Mouse (Mus musculus): ENCODE data around the gene Igf2bp3.
A peak's percentile ranks its signal among the peaks of the same experiment; 100 is the strongest.

The Igf2bp3 gene

DNA sequence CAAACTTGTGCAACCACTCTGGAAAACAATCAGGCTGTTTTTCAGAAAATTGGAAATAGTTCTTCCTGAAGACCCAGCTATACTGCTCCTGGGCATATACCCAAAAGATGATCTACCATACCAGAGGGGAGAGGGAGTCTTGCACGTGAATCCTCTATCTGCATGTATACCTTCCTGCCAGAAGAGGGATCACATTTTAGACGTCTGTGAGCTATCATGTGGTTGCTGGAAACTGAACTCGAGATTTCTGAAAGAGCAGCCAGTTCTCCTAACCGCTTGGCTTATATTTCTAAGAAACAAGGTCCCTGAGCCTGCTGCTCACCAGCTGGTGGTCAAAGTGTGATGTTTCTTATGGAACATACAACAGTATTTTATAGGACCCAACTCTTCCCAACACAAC, 146.4 kb downstream of the Igf2bp3 start:
- no peak for DNase-seq

DNA sequence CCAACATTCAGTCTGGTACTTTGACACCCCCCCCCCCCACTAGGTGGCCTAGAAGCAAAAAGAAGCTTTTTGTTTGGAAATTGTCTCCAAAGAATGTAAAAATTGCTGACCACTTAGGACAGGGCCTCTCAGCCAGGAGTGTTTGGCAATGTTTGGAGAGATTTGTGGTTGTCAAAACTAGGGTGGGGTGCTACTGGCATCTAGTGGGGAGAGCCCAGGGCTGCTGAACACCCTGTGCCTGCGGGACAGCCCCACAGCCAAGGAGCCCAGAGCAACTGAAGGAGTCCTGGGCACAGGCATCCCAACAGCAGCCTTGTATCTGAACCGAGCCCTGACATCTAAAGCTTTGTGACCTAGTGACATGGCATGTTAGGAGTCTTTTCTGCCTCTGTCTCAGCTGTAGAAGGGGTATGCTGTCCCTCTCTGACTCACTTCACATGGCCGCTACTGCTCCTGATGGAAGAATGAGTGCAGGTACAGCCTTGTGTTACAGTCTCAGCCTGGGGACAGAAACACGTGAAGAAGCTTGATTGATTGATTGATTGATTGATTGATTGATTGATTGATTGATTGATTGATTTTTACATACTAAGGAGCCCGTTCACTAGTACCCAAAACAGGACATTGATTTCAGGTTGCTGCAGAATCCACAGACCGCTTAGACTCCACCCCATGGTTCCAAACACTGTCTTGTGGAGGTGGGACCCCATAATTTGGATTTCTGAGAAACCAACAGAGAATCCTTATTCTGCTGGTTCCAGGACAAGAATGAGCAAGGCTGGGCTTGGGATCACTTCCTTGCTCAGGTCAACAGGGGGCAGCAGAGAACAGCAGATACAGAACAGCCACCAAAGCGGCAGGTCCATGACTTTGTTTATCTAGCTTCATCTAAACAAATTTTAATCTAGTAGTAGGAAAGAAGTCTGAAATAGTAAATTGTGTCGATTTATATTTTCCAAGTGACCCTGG, 157.4 kb downstream of the Igf2bp3 start:
- DNase-seq: peak; percentile 56 to 62

DNA sequence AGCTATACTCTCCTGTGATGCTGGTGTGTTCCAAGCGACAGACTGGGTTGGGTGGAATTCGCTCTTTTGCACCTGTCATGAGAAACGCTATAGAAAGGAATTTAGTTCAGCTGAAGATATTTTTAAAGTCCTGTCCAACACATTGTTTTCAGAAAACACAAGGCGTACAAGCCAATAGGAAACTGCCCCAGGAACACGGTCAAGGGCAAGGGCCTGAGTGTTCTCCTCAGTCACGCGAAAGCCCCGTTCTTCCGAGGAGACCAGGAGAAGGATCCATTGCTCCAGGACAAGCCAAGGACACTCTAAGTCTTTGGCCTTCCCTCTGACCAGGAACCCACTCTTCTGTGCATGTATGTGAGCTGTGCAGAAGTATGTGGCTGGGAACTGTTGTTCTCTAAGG, 158.7 kb downstream of the Igf2bp3 start:
- DNase-seq: no peak

DNA sequence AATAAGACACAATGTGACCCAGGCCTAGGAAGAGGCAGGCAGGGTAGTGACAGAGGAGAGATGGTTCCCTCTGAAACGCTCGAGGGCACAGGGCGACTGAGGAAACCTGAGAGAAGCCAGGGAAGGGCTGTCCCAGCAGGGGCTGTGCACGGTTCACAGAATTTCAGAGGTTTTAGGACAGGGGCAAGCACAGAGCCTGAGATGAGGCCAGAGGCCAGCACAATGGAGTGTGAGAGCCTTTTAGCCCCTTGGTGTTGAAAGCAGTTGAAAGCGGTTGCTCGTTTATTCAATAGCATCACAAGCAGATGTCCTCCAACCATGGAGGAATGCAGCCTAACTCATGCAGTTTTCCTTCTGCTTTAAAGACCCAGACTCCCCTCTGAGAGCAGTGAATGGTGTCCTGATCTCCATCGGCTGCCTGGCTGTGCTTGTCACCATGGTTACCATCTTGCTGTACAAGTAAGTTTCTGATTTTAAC, 159.5 kb downstream of the Igf2bp3 start:
- no peak for DNase-seq

DNA sequence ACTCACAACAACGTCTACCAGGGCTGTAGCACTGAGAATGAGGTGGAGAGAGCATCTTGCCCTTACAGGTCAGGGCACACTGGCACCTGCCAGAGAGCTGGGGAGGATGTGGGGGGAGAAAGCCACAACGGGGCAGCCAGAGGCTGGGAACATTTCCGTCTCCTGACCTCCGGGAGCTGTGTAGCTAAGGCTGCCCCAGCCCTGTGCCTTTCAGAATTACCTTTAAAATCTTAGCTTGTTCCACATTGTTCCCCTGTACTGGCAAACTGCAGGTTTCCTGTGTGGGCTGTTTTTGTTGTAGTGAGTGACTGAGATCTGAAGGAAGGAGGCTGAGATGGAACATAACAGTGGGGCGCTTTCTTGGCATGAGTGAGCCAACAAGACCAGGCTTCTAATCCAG, 162.6 kb downstream of the Igf2bp3 start:
- peak; percentile 18 to 32 for DNase-seq

DNA sequence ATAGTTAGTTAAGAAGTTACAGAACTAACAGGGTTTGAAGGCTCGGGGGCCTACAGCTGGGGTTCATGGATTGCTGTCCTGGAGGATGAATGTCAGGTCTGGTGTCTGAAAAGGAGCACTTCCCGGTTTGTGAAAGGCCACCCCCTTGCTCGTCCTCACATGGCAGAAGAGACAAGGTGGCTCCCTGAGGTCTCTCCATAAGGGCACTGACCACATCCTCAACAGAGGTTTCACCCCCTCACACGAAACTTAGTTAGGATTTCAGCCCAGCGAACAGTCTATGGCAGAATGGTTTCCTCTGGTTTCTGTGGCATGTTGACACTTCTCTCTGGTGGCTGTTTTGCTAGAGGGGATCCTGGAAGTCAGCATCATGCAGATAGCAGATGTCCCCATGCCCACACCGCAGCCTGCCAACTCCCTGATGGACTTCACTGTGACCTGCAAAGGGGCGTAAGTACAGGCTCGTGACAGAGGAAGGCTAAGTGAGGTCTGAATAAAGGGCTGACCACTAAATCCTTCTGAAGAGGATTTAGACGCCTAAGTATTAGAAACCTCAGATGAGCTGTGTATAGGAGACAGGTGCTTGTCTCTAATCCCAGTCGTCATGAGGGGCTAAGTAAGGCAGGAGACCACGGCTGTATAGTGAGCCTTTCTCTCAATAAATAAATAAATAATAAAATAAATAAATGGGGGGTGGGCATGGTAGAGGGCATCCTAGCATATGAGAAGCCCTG, 163.9 kb downstream of the Igf2bp3 start:
- DNase-seq: no peak

DNA sequence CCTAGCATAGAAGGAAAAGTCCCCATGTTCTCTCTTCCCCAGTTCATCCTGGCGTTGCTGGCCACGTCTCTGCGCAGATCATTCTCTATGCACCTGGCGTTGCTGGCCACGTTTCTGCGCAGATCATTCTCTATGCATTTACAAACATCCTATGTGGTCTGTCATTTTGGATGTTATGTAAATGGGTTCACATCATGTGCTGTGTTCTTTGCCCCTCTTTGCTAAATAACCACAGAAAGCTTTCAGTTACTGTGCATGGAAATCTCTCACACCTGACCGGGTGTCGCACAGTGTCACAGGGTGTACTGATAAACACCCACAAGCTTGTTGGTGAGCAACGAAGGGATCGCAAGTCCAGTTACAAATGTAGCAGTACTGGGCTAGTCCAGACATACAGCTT, 166.4 kb downstream of the Igf2bp3 start:
- DNase-seq: no peak

DNA sequence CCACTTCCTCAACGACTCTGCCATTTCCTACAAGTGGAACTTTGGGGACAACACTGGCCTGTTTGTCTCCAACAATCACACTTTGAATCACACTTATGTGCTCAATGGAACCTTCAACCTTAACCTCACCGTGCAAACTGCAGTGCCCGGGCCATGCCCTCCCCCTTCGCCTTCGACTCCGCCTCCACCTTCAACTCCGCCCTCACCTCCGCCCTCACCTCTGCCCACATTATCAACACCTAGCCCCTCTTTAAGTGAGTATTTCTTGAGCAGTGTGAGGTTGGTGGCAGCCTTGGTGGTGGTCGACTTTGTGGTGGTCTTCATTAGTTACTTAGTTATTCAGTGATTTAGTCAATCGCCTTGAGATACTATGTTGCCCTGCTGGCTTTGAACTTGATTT, 166.9 kb downstream of the Igf2bp3 start:
- no peak for DNase-seq

DNA sequence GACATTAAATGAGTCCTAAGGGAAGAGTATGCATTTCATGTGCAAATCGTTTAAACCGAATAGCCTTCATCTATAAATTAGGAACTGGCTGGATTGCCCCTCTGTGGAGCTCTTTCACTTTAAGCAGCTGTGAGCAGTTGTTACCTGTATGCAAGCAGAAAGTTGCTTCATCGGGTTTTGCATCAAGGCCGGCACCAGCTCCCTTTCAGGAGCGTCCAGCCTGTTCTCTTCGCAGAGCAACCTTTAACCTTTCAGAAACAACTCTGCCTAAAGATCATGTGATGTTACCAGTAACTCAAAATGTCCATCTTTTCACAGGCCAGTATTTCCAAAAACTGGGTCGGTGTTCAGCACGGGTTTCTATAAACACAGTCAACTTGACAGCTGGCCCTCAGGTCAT, 167.8 kb downstream of the Igf2bp3 start:
- DNase-seq: no peak

DNA sequence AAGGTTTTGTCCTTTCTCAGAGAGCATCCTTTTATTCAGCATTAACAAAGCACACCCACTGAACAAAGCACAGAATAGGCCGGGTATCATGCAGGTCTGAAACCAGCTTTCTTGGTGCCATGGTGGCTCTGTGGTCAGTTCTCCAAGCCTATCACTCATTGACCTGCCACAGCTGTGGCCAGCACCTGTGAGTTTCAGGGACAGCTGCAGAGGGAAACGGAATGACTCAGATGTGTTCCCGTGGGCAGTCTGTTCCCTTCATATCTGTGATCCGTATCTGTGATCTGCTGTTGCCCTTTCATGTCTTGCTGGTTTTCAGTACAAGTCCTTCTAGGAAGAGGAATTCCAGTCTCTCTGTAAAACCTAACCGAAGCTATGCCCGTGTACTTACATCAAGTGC, 168.3 kb downstream of the Igf2bp3 start:
- DNase-seq: no peak

DNA sequence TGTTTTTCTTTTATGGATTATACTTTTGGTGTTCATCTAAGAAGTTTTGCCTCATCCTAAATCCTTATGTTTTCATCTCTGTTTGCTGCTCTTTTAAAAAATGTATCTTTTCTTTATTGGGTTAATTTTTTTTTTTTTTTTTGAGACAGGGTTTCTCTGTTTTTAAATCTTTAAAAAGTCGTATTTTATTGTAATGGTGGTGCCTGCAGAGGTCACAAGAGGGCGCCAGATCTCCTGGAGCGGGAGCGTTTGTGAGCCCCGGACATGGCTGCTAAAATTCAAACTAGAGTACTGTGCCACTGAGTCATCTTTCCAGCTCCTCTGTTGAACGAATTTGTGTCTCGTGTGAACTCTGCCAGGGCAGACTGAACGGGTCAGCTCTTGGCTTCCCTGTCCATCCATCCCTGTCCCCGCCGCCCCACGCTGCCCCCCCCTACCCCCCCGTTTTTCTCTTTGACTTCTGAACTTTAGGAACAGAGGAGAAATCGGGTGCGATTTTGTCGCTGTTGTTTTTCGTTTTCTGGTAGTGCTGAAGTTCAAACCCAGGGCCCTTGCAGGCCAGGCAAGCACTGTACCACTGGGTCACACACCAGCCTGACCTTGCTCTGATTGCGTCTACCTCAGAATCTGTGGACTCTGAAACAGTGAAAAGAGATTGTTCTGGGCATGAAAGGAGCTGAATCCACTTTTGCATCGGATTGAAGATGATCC, 175.1 kb downstream of the Igf2bp3 start:
- DNase-seq: peak; percentile 54 to 60

DNA sequence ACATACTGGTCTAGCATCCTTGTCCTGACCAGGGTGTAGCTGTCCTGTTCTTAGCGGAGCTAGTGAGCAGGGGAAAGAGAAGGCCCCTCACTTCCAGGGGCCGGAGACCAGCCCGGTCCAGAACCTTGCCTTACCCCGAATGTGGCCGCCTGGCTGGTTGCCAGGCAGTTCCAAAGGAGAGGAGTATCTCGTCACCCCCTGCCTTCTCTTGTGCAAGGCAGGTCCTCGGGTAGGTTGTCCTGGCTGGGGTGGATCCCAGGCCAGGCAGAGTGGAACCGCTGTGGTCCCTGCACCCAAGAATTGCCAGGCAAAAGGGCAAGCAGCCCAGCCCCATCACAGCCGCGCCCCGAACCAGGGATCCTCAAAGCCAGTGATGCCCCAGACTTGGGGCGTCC, 177.5 kb downstream of the Igf2bp3 start:
- no peak for DNase-seq

DNA sequence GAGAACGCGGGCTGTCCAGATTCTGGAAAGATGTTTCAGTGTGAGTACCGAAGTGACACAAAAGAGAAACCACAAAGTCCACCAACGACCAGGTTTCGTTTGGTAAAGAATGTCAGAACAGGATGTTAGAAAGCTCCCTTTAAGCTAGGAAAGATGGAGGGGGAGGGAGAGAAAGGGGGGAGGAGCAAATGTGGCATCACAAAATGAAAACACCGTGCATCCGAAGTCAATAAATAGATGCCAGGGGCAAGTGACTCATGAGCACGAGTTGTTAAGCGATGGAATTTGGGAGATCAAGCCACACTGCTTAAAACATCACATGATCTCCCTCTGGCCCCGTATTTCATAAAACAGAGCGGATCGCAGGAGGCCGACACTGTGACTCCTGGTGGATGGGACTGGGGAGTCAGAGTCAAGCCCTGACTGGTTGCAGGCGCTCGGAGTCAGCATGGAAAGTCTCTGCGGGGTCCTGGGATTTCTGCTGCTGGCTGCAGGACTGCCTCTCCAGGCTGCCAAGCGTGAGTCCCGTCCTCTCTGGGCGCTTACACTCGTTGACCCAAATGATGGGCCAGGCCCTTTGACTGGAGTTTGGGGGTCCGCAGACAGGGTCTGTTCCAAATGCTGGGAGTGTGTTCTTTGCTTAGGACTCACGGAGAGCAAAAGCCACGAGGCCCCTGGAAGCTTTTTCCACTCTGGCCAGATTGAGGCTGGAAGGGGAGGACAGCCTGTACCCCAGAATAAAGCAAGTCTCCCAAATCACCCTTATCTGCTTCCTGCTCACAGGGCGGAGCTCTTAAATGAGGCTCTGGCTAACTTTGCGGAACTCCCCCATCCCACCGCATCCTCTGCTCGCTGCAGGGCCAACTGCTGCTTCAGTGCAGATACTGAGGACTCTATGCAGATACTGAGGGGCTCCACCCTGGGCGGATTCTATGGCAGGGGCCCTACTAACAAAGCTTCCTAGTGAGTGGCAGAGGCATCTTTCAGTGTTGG, 178.2 kb downstream of the Igf2bp3 start, which contains the start of gene Gpnmb:
Gene Gpnmb, plus strand, starts transcription at position 272 of the 993 bp plus-strand sequence.
- no peak for DNase-seq

All from thymus, postnatal 36 days (tissue).